Mouse (Mus musculus) mouse trophoblast stem cell (cell line): ENCODE results near the gene Dis3l.
"Not testable (repeated sequence)": the region's sequence is repeated elsewhere in the genome, so short reads cannot be mapped to it uniquely, and the experiment has no call there.

Experiments used
- in situ Hi-C, 2 experiments: fragments of 300-500 bp; cut with MseI, MboI; formaldehyde crosslinking; loops; 2 replicates in 1 of 2; 3 replicates in 1 of 2; pipeline ENCODE4 v1.15.1; 2025

The Dis3l gene

DNA sequence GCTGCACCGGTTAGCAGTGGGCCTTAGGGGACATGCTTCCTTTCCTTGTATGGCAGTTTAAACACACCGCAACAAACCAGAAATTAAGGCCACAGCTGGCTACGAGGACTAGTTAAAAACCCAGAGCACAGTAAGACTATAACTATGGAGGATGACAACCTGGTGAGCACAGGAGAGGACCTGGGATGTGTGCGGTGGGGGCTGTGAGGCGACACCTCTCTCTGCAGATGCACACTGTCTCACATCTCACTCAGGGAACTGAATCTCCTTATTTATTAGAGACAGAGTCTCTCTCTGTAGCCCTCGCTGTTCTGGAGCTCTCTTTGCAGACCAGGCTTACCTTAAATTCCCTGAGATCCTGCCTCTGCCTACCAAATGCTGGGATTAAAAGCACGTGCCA is 17.1 kb downstream of the Dis3l start:
- in situ Hi-C loops, result no loop called here

GRCm38 (mm10) chr9:64316986-64317385 is 24.1 kb downstream of the Dis3l start:
- in situ Hi-C loops, result no loop called here

DNA sequence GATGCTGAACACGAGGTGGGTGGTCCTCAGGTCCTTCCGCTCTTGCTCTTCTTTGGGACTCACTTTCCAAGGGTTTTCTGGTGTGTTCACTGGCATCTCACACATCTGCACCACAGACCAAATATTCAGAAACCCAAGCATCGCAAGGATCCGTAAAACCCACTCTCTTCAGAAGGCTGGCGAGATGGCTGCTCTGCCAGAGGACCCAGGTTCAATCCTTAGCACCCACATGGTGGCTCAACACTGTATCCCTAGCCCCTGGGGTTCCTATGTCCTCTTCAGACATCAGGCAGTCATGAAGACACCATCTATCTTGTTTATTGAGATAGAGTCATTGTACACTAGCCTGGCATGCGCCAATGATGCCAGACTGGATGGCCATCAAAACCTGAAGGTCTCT is 26.4 kb downstream of the Dis3l start:
- in situ Hi-C loops, result no loop called here

- in situ Hi-C loops, result no loop called here
Observed at GRCm38 (mm10) chr9:64312128-64312527, 29.0 kb downstream of the Dis3l start.

GRCm38 (mm10) chr9:64310996-64311785 is 29.9 kb downstream of the Dis3l start:
- in situ Hi-C loops, result no loop called here

DNA sequence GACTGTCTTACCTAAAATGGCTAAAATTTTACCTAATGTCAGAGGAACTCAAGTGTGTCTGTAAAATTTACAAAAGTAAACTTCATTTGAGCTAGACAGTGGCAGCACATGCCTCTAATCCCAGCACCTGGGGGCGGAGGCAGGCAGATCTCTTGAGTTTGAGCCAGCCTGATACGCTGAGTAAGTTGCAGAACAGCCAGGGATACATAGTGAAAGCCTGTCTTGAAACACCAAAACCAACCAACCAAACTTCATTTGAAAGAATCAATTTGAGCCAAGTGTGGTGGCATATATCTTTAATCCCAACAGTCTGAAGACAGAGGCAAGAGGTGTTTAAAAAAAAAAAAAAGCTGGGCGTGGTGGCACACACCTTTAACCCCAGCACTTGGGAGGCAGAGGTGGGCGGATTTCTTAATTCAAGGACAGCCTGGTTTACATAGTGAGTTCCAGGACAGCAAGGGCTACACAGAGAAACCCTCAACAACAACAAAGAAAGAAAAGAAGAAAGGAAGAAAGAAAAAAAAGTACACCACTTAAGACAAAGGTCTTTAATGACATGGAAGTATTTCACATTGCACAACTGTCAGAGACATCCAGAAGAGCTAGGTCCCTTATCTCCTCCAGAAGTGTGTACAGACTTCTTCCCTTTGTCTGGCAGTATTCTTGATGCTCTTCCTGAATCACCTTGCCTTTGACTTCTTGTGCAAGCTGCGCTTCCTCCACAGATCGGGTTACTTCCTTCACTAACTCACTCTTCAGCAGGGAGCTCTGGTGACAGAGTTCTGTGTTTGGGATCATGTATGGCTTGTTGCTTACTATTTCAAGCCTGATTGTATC is 34.4 kb downstream of the Dis3l start:
- in situ Hi-C loops, result no loop called here

DNA sequence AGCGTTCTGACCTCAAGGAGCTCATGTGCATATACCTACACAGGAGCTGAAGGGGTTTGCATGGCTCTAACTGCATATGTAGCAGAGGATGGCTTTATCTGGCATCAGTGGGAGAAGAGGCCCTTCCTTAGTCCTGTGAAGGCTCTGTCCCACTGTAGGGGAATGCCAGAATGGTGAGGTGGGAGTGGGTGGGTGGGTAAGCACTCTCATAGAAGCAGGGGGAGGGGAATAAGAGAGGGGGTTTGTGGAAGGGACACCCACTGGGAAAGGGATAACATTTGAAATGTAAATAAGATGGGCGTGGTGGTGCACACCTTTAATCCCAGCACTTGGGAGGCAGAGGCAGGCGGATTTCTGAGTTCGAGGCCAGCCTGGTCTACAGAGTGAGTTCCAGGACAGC is 38.0 kb downstream of the Dis3l start:
- in situ Hi-C loops, result not testable (repeated sequence)

- in situ Hi-C loops, result no loop called here
Observed at GRCm38 (mm10) chr9:64282404-64282987, 58.6 kb downstream of the Dis3l start.

GRCm38 (mm10) chr9:64281781-64282178 is 59.3 kb downstream of the Dis3l start:
- in situ Hi-C loops, result no loop called here

DNA sequence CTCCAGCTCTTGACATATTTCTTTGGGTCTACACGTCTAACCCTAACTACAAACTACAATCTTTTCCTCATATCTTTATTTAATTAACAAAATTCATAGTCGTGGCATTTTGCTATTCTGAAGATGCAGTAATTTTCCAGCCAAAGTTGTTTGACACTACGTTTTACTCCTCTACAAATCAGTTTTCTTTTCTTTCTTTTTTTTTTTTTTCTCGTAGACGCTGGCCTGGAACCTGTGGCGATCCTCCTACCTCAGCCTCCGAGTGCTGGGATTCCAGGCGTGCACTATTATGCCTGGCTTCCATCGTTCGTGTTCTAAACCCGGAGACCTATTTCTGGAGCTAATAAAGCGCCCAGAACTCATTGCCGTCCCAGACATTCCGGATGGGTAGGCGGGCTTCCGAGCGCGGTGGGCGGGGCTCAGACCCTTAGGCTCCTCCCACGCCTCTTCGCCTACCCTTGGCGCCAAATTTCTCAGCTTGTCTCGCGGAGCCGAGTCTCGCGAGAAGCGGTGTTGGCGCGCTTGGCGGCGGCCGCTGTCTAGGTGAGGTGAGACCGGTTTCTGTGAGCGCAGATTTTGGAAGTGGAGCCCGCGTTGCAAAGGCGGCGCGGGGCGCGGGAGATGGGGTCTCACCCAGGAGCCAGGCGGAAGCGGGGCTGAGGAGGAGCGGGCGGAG is 59.8 kb downstream of the Dis3l start, which contains the start of gene Tipin:
Tipin (plus strand) TSS at position 477 of the 676 bp plus-strand sequence.
- in situ Hi-C loops, result no loop called here

DNA sequence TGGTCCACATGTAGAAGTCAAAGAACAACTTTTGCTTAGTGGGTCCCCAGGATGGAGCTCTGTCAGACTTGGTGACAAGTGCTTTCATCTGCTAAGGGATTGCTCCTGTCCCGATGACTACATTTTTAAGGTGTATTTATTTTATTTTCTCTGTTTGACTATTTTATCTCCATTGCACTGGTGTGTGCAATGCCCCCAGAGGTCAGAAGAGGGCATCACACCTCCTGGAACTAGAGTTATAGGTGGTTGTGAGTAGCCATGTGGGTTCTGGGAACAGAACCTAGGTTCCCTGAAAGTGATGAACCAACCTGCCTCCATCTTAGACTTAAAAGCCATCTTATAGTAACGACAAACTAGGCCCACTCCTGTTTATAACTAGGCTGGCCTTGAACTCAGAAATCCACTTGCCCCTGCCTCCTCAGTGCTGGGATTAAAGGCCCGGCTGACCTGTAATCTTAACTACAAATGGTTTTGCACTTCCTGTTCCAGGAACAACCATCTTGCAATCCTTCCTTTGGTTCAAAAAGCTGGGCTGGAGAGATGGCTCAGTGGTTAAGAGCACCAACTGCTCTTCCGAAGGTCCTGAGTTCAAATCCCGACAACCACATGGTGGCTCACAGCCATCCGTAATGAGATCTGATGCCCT is 62.3 kb downstream of the Dis3l start:
- in situ Hi-C loops, result loop anchor here in 1 of 2 experiments (10.0 kb wide), 1 partner anchor 104 kb away; the partner anchor contains the start of genes Rpl4, Snapc5 and Zwilch

DNA sequence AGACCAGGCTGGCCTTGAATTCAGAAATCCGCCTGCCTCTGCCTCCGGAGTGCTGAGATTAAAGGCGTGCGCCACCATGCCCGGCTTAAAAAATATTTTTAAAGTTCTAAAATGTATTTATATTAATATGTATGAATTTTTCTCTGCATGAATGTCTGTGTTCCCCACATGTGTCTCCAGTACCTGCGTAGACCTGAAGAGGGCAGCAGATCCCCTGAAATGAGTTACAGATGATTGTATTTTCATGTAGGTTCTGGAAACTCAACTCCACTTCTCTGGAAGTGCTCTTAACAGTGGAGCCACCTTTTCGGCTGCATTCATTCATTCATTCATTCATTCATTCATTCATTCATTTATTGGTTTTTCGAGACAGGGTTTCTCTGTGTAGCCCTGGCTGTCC is 63.4 kb downstream of the Dis3l start:
- in situ Hi-C loops, result loop anchor here in 1 of 2 experiments (10.0 kb wide), 1 partner anchor 103 kb away; the partner anchor contains the start of genes Rpl4, Snapc5 and Zwilch

GRCm38 (mm10) chr9:64274919-64275318 is 66.2 kb downstream of the Dis3l start:
- in situ Hi-C loops, result loop anchor here (5.0 to 10.0 kb wide), 2 partner anchors 98 to 100 kb away; partner anchors contain the start of genes Snapc5 (in 2 of the 2), Rpl4 (in 1 of the 2) and Zwilch (in 1 of the 2)

GRCm38 (mm10) chr9:64274291-64274690 is 66.8 kb downstream of the Dis3l start:
- in situ Hi-C loops, result loop anchor here (5.0 to 10.0 kb wide), 2 partner anchors 97 to 99 kb away; partner anchors contain the start of genes Snapc5 (in 2 of the 2), Rpl4 (in 1 of the 2) and Zwilch (in 1 of the 2)

DNA sequence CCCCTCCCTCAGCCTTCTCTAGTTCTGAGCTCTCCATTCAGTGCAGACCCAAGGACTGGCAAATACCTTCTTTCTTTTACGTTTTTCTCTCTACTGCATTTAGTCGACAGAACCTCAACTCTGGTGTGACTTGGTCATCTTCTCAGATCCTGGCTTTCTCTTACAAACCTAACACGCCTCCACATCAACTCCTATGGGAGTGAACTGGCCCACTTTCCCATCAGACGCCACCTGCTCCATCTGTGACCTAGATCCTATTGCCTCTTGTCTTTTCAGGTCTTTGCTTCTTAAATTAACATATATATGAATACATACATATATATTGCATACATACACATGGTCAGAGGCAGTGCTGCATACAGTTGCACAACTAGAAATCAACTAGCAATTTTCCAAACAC is 67.3 kb downstream of the Dis3l start:
- in situ Hi-C loops, result loop anchor here (5.0 to 10.0 kb wide), 2 partner anchors 96 to 99 kb away; partner anchors contain the start of genes Snapc5 (in 2 of the 2), Rpl4 (in 1 of the 2) and Zwilch (in 1 of the 2)

DNA sequence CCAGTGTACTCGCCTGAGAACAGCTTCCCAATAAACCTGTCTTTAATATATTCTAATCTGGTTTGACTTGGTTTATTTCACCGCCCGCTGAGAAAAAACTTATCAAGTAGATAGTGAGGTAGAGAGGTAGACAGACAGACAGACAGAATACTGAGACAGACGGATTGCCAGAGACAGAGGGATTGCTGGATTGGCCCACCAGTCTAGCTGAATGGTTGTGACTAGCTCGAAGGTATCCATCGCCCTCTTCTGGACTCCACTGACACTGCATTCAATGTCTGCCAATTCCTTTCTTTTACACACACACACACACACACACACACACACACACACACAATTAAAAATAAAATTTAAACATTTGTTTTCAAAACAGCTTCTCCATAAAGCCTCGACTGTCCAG is 68.5 kb downstream of the Dis3l start:
- in situ Hi-C loops, result loop anchor here (5.0 to 10.0 kb wide), 2 partner anchors 95 to 98 kb away; partner anchors contain the start of genes Snapc5 (in 2 of the 2), Rpl4 (in 1 of the 2) and Zwilch (in 1 of the 2)

DNA sequence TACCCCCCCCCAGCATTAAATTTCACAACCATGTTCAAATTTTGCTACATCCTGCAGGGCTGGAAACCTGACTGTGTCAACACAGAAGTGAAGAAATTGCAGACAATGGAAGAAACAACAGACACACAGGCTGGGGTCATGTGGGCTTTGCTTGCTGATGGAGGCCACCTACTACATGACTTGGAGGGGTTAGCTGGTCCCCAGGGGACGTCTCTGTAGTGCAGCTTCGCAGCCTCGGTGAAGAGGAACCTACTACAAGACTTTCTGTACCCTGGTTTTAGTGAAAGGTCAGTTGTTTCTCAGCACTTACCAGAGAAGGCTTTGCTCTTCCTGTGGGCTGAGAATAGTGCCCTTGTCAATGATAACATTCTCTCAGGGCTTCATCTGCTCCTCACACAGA is 69.8 kb downstream of the Dis3l start:
- in situ Hi-C loops, result loop anchor here (5.0 to 10.0 kb wide), 2 partner anchors 94 to 96 kb away; partner anchors contain the start of genes Snapc5 (in 2 of the 2), Rpl4 (in 1 of the 2) and Zwilch (in 1 of the 2)

- in situ Hi-C loops, result not testable (repeated sequence)
Observed at GRCm38 (mm10) chr9:64268836-64269235, 72.3 kb downstream of the Dis3l start.

DNA sequence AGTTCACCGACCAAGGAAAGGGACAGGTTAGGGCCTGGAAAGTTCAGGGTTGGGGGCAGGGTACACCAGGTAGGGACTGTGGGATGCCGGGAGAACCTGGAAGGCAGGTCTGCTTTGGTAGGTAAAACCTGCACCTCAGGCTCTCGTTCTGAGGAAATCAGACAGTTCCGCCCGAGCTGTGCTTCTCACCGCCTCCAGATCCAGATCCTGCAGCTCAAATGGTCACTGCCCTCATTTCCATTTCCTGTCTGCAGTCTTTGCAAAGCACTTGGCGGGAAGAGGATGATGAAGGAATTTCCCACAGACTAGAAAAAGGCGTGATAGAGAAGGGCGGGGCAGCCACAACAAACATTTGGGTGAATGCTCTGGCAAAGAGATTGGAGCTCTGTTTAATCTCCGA is 72.9 kb downstream of the Dis3l start:
- in situ Hi-C loops, result no loop called here

DNA sequence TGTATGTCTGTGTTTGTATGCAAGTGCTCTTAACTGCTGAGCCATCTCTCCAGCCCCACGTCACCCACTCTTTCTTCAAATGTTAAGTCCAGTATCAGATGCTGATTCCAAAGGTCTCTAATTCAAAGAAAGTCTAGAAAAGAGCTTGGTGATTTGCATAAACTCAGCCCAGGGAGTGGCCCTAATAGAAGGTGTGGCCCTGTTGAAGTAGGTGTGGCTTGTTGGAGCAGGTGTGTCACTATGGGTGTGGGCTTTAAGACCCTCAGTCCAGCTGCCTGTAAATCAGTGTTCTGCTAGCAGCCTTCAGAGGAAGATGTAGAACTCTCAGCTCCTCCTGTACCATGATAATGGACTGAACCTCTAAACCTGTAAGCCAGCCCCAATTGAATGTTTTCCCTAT is 73.9 kb downstream of the Dis3l start:
- in situ Hi-C loops, result no loop called here
